Mouse (Mus musculus): ENCODE results near the gene Cryl1. TPM values are rescaled to one million over a fixed set of nuclear protein-coding genes. Genes with fewer than 3 reads are reported as not detected.

Gene Cryl1
- polyA plus RNA-seq, 1 experiment from 2014 or later = 14.0 TPM

DNA sequence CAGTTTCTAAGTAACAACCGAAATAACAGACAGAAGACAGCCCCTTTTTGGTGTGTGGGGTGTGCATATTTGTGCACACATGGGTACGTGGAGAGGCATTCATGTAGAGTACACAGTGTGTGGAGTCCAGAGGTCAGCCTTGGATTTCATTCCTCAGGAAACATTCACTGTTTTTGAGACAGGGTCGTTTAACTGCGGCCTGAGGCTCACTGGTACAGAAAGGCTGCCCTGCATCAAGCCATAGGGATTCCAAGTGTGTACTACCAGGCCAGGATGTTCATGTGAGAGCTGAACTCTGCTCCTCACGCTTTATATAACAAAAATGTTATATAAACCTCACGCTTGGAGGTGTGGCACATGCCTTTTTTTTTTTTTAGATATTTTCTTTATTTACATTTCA is 34.5 kb downstream of the Cryl1 start:
- Histone ChIP-seq H3K27ac (replicated peaks; ENCODE audit: low read depth, low read length) (no peak overlapping the region), H3K4me3 (ENCODE audit: low read depth, low read length) (no peak overlapping the region), H3K27me3 (ENCODE audit: control insufficient read depth, insufficient read depth, low read length) (no peaks in the 10 kb centered on the region), H3K4me1 (ENCODE audit: control insufficient read depth, insufficient read depth, low read length) (no peaks in the 10 kb centered on the region), H3K4me2 (ENCODE audit: low read depth, severe bottlenecking) (no peak overlapping the region), H3K9me3 (ENCODE audit: control insufficient read depth, low read length) (no peaks in the 10 kb centered on the region), H3K36me3 (ENCODE audit: control insufficient read depth, insufficient read depth, low read length) (no peaks in the 10 kb centered on the region), H3K9ac (ENCODE audit: low read length) (no peak overlapping the region)
- no peak for DNase-seq (ENCODE audit: low spot score)
- WGBS = 83% methylated on average over 6 of the region's 6 CpGs
- ATAC-seq (ENCODE audit: insufficient number of reproducible peaks, low FRiP score, low TSS enrichment, low read depth) = no peak

DNA sequence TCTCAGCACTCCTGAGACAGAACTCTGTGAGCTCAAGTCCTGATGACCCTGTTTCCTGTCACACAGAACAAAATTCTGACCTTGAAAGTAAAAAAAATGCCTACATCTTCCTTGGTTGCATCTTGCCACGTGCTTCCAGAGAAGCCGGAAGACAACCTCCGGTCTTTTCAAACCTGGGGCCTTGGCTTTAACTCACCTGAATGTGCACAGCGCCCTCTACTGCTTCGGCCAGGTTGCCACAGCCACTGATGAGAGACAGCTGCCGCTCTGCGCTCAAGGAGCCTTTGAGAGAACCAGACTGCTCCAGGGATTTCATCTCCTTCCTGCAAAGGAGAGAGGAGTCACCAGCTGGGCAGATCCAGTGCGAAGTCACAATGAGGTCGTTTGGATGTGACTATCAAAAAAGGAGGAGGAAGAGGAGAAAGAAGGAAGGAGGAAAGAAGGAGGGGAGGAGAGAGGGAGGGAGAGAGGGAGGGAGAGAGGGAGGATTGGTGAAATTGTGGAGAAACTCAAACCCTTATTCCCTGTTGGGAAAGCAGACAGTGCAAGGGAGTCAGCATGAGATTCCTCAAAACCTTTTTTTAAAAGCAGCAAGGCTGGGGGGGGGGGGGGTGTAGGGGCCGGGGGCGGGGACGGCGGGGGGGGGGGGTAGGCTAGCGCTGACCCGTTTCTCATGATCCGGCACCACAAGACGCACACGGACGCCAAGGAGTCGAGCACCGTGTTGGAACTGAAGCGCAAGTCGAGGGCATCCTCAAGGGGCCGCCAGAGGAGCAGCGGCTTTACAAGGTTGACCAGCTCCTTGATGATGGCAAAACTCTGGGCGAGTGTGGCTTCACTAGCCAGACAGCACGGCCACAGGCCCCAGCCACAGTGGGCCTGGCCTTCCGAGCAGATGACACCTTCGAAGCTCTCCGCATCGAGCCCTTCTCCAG is 35.3 kb downstream of the Cryl1 start:
- WGBS = 8% methylated on average over 24 of the region's 31 CpGs
- peak; percentile 95 for DNase-seq (ENCODE audit: low spot score)
- no peaks in the 10 kb centered on the region for H3K36me3 ChIP-seq (ENCODE audit: control insufficient read depth, insufficient read depth, low read length)
- peak overlapping the region; percentile 17; the same call in 1 of the 2 replicates for H3K4me2 ChIP-seq (ENCODE audit: low read depth, severe bottlenecking)
- H3K9me3 ChIP-seq (ENCODE audit: control insufficient read depth, low read length) = no peaks in the 10 kb centered on the region
- no peaks in the 10 kb centered on the region for H3K27me3 ChIP-seq (ENCODE audit: control insufficient read depth, insufficient read depth, low read length)
- H3K9ac ChIP-seq (ENCODE audit: low read length) = no peak overlapping the region
- H3K4me1 ChIP-seq (ENCODE audit: control insufficient read depth, insufficient read depth, low read length) = no peaks in the 10 kb centered on the region
- ATAC-seq (ENCODE audit: insufficient number of reproducible peaks, low FRiP score, low TSS enrichment, low read depth) = 0 out of 2 replicates have a peak, but pooled peaks have one; percentile 57
- no peak overlapping the region for H3K4me3 ChIP-seq (ENCODE audit: low read depth, low read length)
- H3K27ac ChIP-seq (replicated peaks; ENCODE audit: low read depth, low read length) = no peak overlapping the region

DNA sequence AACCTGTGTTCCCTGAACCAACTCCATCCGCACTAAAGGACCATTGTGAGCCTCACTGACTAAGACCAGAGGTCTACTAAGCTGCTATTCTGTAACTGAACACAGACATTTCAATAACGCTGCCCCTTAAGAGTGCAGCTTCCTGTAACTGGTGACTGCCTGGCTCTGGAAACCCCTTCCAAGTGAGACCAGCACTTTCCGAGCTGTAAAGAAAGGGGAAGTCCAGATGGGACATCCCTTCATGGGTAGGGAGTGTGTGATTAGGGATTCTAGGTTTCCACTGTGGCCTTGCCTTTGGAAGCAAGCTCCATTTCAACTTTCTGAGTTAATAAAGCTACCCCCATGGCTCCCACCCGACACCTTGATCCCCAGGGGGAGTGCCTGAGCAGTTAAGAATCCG is 41.3 kb downstream of the Cryl1 start:
- Histone ChIP-seq H3K4me3 (ENCODE audit: low read depth, low read length) (no peak overlapping the region), H3K4me2 (ENCODE audit: low read depth, severe bottlenecking) (no peak overlapping the region), H3K27me3 (ENCODE audit: control insufficient read depth, insufficient read depth, low read length) (no peaks in the 10 kb centered on the region), H3K36me3 (ENCODE audit: control insufficient read depth, insufficient read depth, low read length) (no peaks in the 10 kb centered on the region), H3K9me3 (ENCODE audit: control insufficient read depth, low read length) (no peaks in the 10 kb centered on the region), H3K4me1 (ENCODE audit: control insufficient read depth, insufficient read depth, low read length) (no peaks in the 10 kb centered on the region), H3K27ac (replicated peaks; ENCODE audit: low read depth, low read length) (no peak overlapping the region), H3K9ac (ENCODE audit: low read length) (no peak overlapping the region)
- DNase-seq (ENCODE audit: low spot score) (no peak), ATAC-seq (ENCODE audit: insufficient number of reproducible peaks, low FRiP score, low TSS enrichment, low read depth) (no peak)
- WGBS = 66% methylated on average over 5 of the region's 5 CpGs

DNA sequence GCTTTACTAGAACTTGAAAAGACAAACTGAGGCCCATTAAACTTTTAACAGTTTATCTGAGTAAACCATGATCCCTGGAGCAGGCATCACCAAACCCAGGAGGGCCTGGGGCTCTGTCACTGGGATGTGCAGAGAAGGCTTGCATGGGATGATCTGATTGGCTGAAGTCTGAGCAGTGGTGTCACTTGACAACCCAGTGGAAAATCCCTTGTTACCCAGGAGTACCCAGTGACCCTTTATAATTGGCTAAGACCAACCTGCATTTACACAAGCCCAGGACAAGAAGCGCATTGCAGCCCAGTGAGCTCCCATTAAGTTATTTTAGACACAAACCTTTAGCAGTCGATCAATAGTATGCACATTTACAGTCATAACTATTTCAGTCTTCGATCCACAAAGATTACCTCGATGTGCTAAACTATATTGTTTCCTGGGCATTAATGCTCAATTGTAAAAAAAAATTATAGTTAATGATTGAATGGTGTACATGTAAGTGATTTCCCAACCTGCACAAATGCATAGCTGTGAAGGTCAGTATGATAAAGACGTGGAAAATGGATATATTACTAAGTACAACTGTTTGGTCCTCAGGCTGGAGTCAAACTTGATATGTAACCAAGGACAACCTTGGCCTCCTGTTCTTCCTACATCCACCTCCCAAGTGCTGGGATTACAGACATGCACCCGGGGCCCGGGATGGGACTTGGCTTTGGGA is 46.7 kb downstream of the Cryl1 start:
- WGBS = 92% methylated on average over 7 of the region's 7 CpGs
- H3K27ac ChIP-seq (replicated peaks; ENCODE audit: low read depth, low read length) = no peak overlapping the region
- ATAC-seq (ENCODE audit: insufficient number of reproducible peaks, low FRiP score, low TSS enrichment, low read depth) = no peak
- H3K9me3 ChIP-seq (ENCODE audit: control insufficient read depth, low read length) = no peaks in the 10 kb centered on the region
- no peak overlapping the region for H3K4me2 ChIP-seq (ENCODE audit: low read depth, severe bottlenecking)
- DNase-seq (ENCODE audit: low spot score) = no peak
- H3K4me1 ChIP-seq (ENCODE audit: control insufficient read depth, insufficient read depth, low read length) = no peaks in the 10 kb centered on the region
- H3K36me3 ChIP-seq (ENCODE audit: control insufficient read depth, insufficient read depth, low read length) = no peaks in the 10 kb centered on the region
- H3K9ac ChIP-seq (ENCODE audit: low read length) = no peak overlapping the region
- no peaks in the 10 kb centered on the region for H3K27me3 ChIP-seq (ENCODE audit: control insufficient read depth, insufficient read depth, low read length)
- no peak overlapping the region for H3K4me3 ChIP-seq (ENCODE audit: low read depth, low read length)

DNA sequence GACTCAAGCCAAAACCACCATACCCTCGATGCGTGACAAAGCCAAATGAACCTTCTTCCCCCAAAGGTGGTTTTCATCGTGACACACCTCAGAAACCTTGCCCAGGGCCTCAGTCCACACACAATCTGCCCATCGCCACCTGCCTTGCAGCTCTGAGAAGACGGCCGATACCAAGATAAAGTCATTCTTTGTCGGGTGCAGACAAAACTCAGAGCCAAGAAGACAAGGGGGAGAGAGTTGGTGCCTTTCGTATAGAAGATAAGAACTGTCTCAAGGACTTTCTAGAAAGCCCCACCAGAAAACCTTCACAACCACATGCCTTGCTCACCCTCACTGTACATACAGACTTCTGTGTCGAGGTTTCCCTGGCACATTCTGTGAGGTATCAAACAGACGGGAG is 48.4 kb downstream of the Cryl1 start:
- DNase-seq (ENCODE audit: low spot score) (no peak), ATAC-seq (ENCODE audit: insufficient number of reproducible peaks, low FRiP score, low TSS enrichment, low read depth) (no peak)
- H3K27me3 ChIP-seq (ENCODE audit: control insufficient read depth, insufficient read depth, low read length) = no peaks in the 10 kb centered on the region
- no peaks in the 10 kb centered on the region for H3K4me1 ChIP-seq (ENCODE audit: control insufficient read depth, insufficient read depth, low read length)
- H3K27ac ChIP-seq (replicated peaks; ENCODE audit: low read depth, low read length) = no peak overlapping the region
- H3K36me3 ChIP-seq (ENCODE audit: control insufficient read depth, insufficient read depth, low read length) = no peaks in the 10 kb centered on the region
- no peak overlapping the region for H3K9ac ChIP-seq (ENCODE audit: low read length)
- 87% methylated on average over 10 of the region's 10 CpGs for WGBS
- H3K9me3 ChIP-seq (ENCODE audit: control insufficient read depth, low read length) = no peaks in the 10 kb centered on the region
- no peak overlapping the region for H3K4me3 ChIP-seq (ENCODE audit: low read depth, low read length)
- no peak overlapping the region for H3K4me2 ChIP-seq (ENCODE audit: low read depth, severe bottlenecking)

DNA sequence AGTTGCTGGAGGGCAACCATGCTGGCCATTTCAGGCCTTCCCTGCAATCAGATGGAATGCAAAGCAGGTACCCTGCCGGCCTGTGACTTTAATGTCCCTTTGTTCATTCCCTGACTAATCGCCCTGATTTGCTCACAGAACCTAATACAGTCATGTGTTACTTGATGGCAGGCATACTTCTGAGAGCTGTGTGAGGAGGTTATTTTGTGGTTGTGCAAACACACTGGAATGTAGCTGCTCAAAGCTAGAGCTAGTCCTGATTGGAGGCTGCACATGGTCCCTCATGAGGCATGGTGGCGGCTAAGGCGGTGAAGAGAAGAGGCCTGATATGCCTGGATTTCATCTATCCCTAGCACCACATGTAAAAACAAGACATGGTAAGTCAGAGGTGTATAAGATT is 50.2 kb downstream of the Cryl1 start:
- Histone ChIP-seq H3K4me3 (ENCODE audit: low read depth, low read length) (no peak overlapping the region), H3K9me3 (ENCODE audit: control insufficient read depth, low read length) (no peaks in the 10 kb centered on the region), H3K36me3 (ENCODE audit: control insufficient read depth, insufficient read depth, low read length) (no peaks in the 10 kb centered on the region), H3K4me1 (ENCODE audit: control insufficient read depth, insufficient read depth, low read length) (no peaks in the 10 kb centered on the region), H3K9ac (ENCODE audit: low read length) (no peak overlapping the region), H3K27ac (replicated peaks; ENCODE audit: low read depth, low read length) (no peak overlapping the region; the same call in 1 of the 2 replicates), H3K27me3 (ENCODE audit: control insufficient read depth, insufficient read depth, low read length) (no peaks in the 10 kb centered on the region), H3K4me2 (ENCODE audit: low read depth, severe bottlenecking) (no peak overlapping the region)
- WGBS = 67% methylated on average over 4 of the region's 4 CpGs
- DNase-seq (ENCODE audit: low spot score) (no peak), ATAC-seq (ENCODE audit: insufficient number of reproducible peaks, low FRiP score, low TSS enrichment, low read depth) (no peak)

DNA sequence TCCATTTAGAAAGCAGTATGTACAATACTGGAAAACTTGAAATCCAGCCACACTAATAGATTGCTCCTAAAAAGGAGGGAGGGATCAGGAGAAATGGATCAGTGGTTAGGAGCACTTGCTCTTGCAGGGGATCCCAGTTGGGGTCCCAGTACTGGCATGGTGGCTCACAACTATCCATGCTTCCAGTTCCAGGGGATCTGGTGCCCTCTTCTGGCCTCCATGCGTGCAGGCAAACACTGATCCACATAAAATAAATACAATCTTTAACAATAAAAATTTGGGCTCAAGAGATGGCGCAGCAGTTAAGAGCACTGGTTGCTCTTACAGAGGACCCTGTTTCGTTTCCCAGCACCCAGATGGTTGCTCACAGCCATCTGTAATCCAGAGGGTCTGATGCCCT is 52.2 kb downstream of the Cryl1 start:
- H3K36me3 ChIP-seq (ENCODE audit: control insufficient read depth, insufficient read depth, low read length) = no peaks in the 10 kb centered on the region
- no peak overlapping the region for H3K4me2 ChIP-seq (ENCODE audit: low read depth, severe bottlenecking)
- peaks cover 2% of the 10 kb centered on the region; the same call in 1 of the 2 replicates for H3K4me1 ChIP-seq (ENCODE audit: control insufficient read depth, insufficient read depth, low read length)
- no peaks in the 10 kb centered on the region for H3K27me3 ChIP-seq (ENCODE audit: control insufficient read depth, insufficient read depth, low read length)
- no peak overlapping the region for H3K4me3 ChIP-seq (ENCODE audit: low read depth, low read length)
- no peaks in the 10 kb centered on the region for H3K9me3 ChIP-seq (ENCODE audit: control insufficient read depth, low read length)
- WGBS = 90% methylated on average over 3 of the region's 3 CpGs
- no peak overlapping the region for H3K9ac ChIP-seq (ENCODE audit: low read length)
- ATAC-seq (ENCODE audit: insufficient number of reproducible peaks, low FRiP score, low TSS enrichment, low read depth) (no peak), DNase-seq (ENCODE audit: low spot score) (no peak)
- H3K27ac ChIP-seq (replicated peaks; ENCODE audit: low read depth, low read length) = no peak overlapping the region

DNA sequence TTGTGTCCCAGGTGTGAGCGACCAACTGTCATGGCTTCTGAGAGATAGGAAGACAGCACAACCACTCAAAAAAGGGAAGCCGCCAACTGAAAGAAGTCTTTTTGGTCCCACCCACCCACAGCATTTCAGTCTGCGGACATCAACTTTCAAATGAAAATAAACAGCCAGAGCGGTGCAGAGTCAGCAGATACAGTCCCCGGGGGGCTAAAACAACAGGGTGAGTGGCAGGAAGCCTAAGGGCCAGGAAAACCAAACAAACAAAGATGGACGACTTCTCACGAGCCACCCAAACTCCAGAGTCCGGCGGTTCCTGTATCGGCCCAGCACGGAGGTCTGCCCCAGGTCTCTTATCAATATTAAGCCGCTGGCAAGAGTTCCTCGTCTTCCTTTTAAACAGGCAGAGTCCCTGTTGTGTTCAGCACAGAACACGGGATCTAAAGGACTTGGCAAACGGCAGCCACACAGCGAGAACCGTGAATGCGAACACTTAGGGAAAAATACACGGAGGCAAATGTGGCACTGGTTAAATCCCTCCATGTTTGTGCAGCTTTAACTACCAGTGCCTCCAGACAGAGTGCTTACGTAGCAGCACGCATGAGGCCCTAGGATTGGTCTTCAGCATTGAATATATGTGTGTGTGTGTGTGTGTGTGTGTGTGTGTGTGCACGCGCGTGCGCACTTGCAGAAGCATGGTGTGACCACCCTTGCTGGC is 53.4 kb downstream of the Cryl1 start:
- ATAC-seq (ENCODE audit: insufficient number of reproducible peaks, low FRiP score, low TSS enrichment, low read depth) (no peak), DNase-seq (ENCODE audit: low spot score) (no peak)
- Histone ChIP-seq H3K36me3 (ENCODE audit: control insufficient read depth, insufficient read depth, low read length) (no peaks in the 10 kb centered on the region), H3K27me3 (ENCODE audit: control insufficient read depth, insufficient read depth, low read length) (no peaks in the 10 kb centered on the region), H3K9me3 (ENCODE audit: control insufficient read depth, low read length) (no peaks in the 10 kb centered on the region), H3K4me3 (ENCODE audit: low read depth, low read length) (no peak overlapping the region), H3K4me1 (ENCODE audit: control insufficient read depth, insufficient read depth, low read length) (peaks cover 2% of the 10 kb centered on the region; the same call in 1 of the 2 replicates), H3K9ac (ENCODE audit: low read length) (no peak overlapping the region), H3K4me2 (ENCODE audit: low read depth, severe bottlenecking) (no peak overlapping the region), H3K27ac (replicated peaks; ENCODE audit: low read depth, low read length) (no peak overlapping the region)
- 68% methylated on average over 25 of the region's 25 CpGs for WGBS

Data from limb, embryonic 11.5 days (tissue).